Mouse (Mus musculus): Measurements from ENCODE around the gene Mia. TPM values are rescaled to one million over a fixed set of nuclear protein-coding genes. Genes with fewer than 3 reads are reported as not detected.

Mia gene
- polyA plus RNA-seq, 1 experiment from 2014 or later = not detected

DNA sequence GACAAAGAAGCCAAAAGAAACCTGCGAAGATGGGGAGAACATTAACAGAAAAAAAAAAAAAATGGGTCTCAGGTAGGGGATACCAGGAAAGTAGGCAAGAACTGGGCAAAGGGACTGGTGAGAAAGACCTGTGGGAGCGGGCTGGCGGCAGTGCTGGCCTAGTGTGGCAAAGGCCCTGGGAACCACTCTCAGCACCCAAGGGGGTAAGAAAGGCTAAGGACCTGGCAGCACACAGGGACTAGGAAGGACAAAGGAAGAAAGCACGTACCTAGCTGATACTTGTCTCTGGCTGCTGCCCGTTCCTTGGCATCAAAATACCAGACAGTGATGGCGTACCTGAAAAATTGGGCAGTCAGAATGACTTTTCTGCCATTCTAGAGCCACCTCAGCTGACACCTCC, 21.7 kb downstream of the Mia start:
- Histone ChIP-seq H3K27me3 (no peaks in the 10 kb centered on the region), H3K4me2 (no peak overlapping the region), H3K27ac (no peak overlapping the region), H3K9ac (no peak overlapping the region), H3K36me3 (peaks cover 52% of the 10 kb centered on the region), H3K4me3 (replicated peaks) (no peak overlapping the region), H3K9me3 (replicated peaks) (no peaks in the 10 kb centered on the region), H3K4me1 (replicated peaks) (peaks cover 43% of the 10 kb centered on the region)
- WGBS (ENCODE audit: insufficient replicate concordance) = 87% methylated on average over 6 of the region's 6 CpGs
- DNase-seq (no peak), ATAC-seq (ENCODE audit: low read depth) (no peak)

DNA sequence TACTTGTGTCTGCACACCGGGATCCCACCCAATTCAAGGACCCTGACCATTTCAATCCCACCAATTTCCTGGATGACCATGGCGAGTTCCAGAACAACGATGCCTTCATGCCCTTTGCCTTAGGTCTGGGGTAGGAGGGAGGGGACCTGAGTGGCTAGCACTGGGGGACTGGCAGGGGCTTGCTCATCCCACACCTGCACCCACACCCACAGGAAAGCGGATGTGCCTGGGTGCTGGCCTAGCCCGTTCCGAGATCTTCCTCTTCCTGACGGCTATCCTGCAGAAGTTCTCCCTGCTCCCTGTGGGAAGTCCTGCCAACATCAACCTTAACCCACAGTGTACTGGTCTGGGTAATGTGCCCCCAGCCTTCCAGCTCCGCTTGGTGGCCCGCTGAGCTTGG, 22.8 kb downstream of the Mia start:
- H3K4me1 ChIP-seq (replicated peaks) = peaks cover 32% of the 10 kb centered on the region
- no peak overlapping the region for H3K27ac ChIP-seq
- ATAC-seq (ENCODE audit: low read depth) (no peak), DNase-seq (no peak)
- no peaks in the 10 kb centered on the region for H3K27me3 ChIP-seq
- H3K36me3 ChIP-seq = peaks cover 41% of the 10 kb centered on the region
- H3K4me3 ChIP-seq (replicated peaks) = no peak overlapping the region
- no peak overlapping the region for H3K9ac ChIP-seq
- H3K9me3 ChIP-seq (replicated peaks) = no peaks in the 10 kb centered on the region
- H3K4me2 ChIP-seq = no peak overlapping the region
- 91% methylated on average over 9 of the region's 9 CpGs for WGBS (ENCODE audit: insufficient replicate concordance)

GRCm38 (mm10) chr7:27156005-27156404, 25.0 kb downstream of the Mia start:
- Histone ChIP-seq H3K9ac (no peak overlapping the region), H3K36me3 (peaks cover 27% of the 10 kb centered on the region), H3K27me3 (no peaks in the 10 kb centered on the region), H3K4me1 (replicated peaks) (peaks cover 11% of the 10 kb centered on the region), H3K27ac (no peak overlapping the region), H3K4me3 (replicated peaks) (no peak overlapping the region), H3K4me2 (no peak overlapping the region), H3K9me3 (replicated peaks) (no peaks in the 10 kb centered on the region)
- 73% methylated on average over 13 of the region's 13 CpGs for WGBS (ENCODE audit: insufficient replicate concordance)
- DNase-seq (no peak), ATAC-seq (ENCODE audit: low read depth) (no peak)

DNA sequence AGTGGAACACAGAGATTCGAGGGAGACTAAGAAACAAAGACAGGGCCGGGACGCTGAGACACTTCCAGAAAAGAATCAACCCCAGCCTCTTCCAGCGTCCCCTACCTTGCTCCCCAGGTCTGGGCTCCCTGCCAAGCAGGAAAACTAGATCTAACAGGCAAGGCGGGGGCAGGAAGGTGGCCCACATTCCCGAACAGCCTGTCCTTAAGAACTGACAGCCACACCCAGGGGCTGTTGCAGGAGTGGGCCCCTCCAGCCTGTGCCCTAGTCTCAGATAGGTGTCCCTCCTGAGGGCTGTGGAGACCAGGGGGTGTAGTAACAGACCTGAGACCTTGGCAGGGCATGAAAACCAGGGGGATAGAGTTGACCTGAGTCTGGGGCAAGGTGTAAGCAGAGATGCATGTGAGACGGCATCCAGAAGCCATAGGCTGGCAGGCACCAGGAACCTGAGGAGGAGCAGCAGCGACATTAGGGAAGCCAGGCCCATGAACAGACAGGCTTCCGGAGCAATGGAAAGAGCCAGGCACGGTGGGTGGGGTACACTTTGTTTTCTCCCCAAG, 27.7 kb downstream of the Mia start, which contains the start of gene Cyp2t4:
Cyp2t4 (plus strand) TSS at position 510 of the 560 bp plus-strand sequence.
- Histone ChIP-seq H3K4me1 (replicated peaks) (no peaks in the 10 kb centered on the region), H3K4me3 (replicated peaks) (no peak within 1 kb of the TSS), H3K9ac (no peak within 1 kb of the TSS), H3K36me3 (peaks cover 12% of the 10 kb centered on the region), H3K9me3 (replicated peaks) (no peaks in the 10 kb centered on the region), H3K27ac (no peak within 1 kb of the TSS), H3K4me2 (no peak within 1 kb of the TSS), H3K27me3 (no peaks in the 10 kb centered on the region)
- no peak for ATAC-seq (ENCODE audit: low read depth)
- 66% methylated on average over 10 of the region's 10 CpGs for WGBS (ENCODE audit: insufficient replicate concordance)
- no peak for DNase-seq

DNA sequence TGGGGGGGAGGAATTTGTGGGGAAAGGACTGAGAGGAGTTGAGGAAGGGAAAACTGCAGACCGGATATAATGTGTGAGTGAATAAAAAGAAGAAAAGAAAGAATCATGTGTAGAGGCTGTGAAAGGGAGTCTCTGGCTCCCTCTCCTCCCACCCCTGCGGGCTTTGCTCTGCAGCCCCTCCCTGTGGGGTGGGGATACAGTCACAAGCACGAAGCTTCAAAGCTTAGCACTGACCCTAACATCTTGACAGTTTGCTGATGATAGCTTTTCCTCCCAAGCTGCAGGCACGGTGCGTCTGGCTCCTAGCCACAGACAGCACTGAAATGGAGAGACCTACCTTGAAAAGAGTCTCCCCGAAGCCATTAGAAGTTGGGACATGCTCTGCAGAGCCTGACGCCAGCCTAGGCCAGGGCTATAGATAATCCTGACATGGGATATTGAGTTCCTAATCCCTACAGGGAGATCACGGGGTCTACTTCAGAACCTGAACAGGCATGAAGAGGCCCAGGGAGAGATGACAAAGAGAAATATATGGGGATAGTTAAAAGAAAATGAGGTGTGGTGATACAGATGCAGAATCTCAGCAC, 44.5 kb downstream of the Mia start:
- H3K4me2 ChIP-seq = no peak overlapping the region
- ATAC-seq (ENCODE audit: low read depth) (no peak), DNase-seq (no peak)
- H3K27ac ChIP-seq = no peak overlapping the region
- peaks cover 7% of the 10 kb centered on the region for H3K9me3 ChIP-seq (replicated peaks)
- H3K4me1 ChIP-seq (replicated peaks) = 0 out of 2 replicates have a peak, but pooled peaks cover 3% of the 10 kb centered on the region
- no peaks in the 10 kb centered on the region for H3K36me3 ChIP-seq
- WGBS (ENCODE audit: insufficient replicate concordance) = 48% methylated on average over 8 of the region's 8 CpGs
- H3K4me3 ChIP-seq (replicated peaks) = no peak overlapping the region
- H3K27me3 ChIP-seq = no peaks in the 10 kb centered on the region
- H3K9ac ChIP-seq = no peak overlapping the region

- Histone ChIP-seq H3K27me3 (no peaks in the 10 kb centered on the region), H3K9ac (no peak overlapping the region), H3K4me3 (replicated peaks) (no peak overlapping the region), H3K4me2 (no peak overlapping the region), H3K36me3 (no peaks in the 10 kb centered on the region), H3K9me3 (replicated peaks) (no peaks in the 10 kb centered on the region; the same call in 1 of the 2 replicates), H3K4me1 (replicated peaks) (0 out of 2 replicates have a peak, but pooled peaks cover 3% of the 10 kb centered on the region), H3K27ac (no peak overlapping the region)
- ATAC-seq (ENCODE audit: low read depth) (no peak), DNase-seq (no peak)
- WGBS (ENCODE audit: insufficient replicate concordance) = 65% methylated on average over 4 of the region's 4 CpGs
These were observed 47.2 kb downstream of the Mia start for GRCm38 (mm10) chr7:27133757-27134156.

- no peaks in the 10 kb centered on the region for H3K36me3 ChIP-seq
- ATAC-seq (ENCODE audit: low read depth) = peak; percentile 26; the same call in 1 of the 2 replicates
These were observed 47.8 kb downstream of the Mia start for GRCm38 (mm10) chr7:27133156-27133555.

DNA sequence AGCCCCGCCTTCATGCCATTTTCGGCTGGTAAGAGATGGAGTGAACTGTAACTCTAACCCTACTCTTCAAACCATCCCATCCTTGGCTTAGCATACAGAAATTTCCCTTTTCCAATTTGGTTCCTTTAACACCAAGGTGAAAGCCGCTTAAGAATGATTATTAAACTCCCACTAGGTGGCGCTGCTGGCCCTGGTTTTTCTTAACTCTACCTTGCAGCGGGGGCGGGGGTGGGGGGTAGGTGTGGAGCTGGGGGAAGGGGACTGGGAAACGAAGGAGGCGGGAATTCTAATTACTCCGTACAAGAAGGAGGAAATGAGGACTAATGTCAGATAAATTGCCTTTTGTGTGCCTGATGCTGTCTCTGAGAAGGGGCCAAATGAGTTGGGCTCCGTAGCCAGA, 48.4 kb downstream of the Mia start:
- H3K9ac ChIP-seq = no peak overlapping the region
- WGBS (ENCODE audit: insufficient replicate concordance) = 12% methylated on average over 10 of the region's 10 CpGs
- DNase-seq (no peak), ATAC-seq (ENCODE audit: low read depth) (no peak)
- no peaks in the 10 kb centered on the region for H3K27me3 ChIP-seq
- no peak overlapping the region for H3K4me2 ChIP-seq
- H3K9me3 ChIP-seq (replicated peaks) = no peaks in the 10 kb centered on the region; the same call in 1 of the 2 replicates
- no peak overlapping the region for H3K4me3 ChIP-seq (replicated peaks)
- H3K36me3 ChIP-seq = no peaks in the 10 kb centered on the region
- no peak overlapping the region for H3K27ac ChIP-seq
- H3K4me1 ChIP-seq (replicated peaks) = 0 out of 2 replicates have a peak, but pooled peaks cover 3% of the 10 kb centered on the region

More at GRCm38 (mm10) chr7:27133156-27133555, 47.8 kb downstream of the Mia start:
- Histone ChIP-seq H3K27me3 (no peaks in the 10 kb centered on the region), H3K27ac (no peak overlapping the region), H3K9ac (no peak overlapping the region), H3K4me1 (replicated peaks) (0 out of 2 replicates have a peak, but pooled peaks cover 3% of the 10 kb centered on the region), H3K4me3 (replicated peaks) (no peak overlapping the region), H3K9me3 (replicated peaks) (no peaks in the 10 kb centered on the region; the same call in 1 of the 2 replicates), H3K4me2 (no peak overlapping the region)
- 54% methylated on average over 12 of the region's 12 CpGs for WGBS (ENCODE audit: insufficient replicate concordance)
- no peak for DNase-seq

GRCm38 (mm10) chr7:27131387-27131786, 49.6 kb downstream of the Mia start:
- H3K9ac ChIP-seq = no peak overlapping the region
- H3K27ac ChIP-seq = no peak overlapping the region
- H3K4me3 ChIP-seq (replicated peaks) = no peak overlapping the region
- H3K4me2 ChIP-seq = no peak overlapping the region
- H3K9me3 ChIP-seq (replicated peaks) = no peaks in the 10 kb centered on the region; the same call in 1 of the 2 replicates
- DNase-seq (no peak), ATAC-seq (ENCODE audit: low read depth) (no peak)
- WGBS (ENCODE audit: insufficient replicate concordance) = 53% methylated on average over 2 of the region's 2 CpGs
- no peaks in the 10 kb centered on the region for H3K36me3 ChIP-seq
- H3K27me3 ChIP-seq = no peaks in the 10 kb centered on the region
- H3K4me1 ChIP-seq (replicated peaks) = 0 out of 2 replicates have a peak, but pooled peaks cover 3% of the 10 kb centered on the region

DNA sequence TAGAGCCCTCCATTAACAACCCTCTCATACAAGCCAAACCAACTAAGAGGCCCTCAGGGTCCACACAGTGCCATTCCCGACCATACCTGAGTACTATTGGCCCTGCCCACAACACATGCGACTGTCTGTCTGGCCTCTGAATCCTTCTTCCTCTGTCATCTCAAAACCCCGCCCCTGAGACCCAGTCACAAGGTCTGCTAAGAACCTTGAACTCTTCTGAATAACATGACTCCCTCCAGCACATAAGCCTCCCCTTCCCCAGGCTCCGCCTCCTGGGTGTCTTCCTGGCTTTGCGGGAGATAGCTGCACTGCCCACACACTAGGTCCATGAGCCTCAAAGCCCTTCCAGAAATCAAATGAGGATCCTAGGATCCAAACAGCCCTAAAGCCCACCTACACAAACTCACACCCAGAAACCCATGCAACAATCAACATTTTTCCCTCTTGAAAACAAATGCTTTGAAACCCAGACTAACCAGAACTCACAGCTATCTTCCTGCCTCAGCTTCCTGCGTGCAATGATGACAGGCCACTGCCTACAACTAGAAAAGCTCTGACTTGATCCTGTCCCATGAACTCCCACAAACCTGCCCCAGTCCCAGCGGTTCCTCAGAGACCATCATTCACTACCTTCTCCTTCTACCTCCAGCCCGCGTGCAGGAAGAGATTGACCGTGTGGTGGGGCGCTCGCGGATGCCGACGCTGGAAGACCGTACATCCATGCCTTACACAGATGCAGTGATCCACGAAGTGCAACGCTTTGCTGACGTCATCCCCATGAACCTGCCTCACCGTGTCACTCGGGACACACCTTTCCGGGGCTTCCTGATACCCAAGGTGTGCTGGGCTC, 50.2 kb downstream of the Mia start:
- H3K27me3 ChIP-seq = no peaks in the 10 kb centered on the region
- no peak overlapping the region for H3K27ac ChIP-seq
- no peaks in the 10 kb centered on the region for H3K36me3 ChIP-seq
- whole genome bisulfite sequencing (ENCODE audit: insufficient replicate concordance) = 73% methylated on average over 22 of the region's 22 CpGs
- DNase-seq = no peak
- H3K4me1 ChIP-seq (replicated peaks) = 0 out of 2 replicates have a peak, but pooled peaks cover 3% of the 10 kb centered on the region
- H3K4me2 ChIP-seq = no peak overlapping the region
- no peak overlapping the region for H3K9ac ChIP-seq
- H3K9me3 ChIP-seq (replicated peaks) = no peaks in the 10 kb centered on the region; the same call in 1 of the 2 replicates
- no peak for ATAC-seq (ENCODE audit: low read depth)
- H3K4me3 ChIP-seq (replicated peaks) = no peak overlapping the region

DNA sequence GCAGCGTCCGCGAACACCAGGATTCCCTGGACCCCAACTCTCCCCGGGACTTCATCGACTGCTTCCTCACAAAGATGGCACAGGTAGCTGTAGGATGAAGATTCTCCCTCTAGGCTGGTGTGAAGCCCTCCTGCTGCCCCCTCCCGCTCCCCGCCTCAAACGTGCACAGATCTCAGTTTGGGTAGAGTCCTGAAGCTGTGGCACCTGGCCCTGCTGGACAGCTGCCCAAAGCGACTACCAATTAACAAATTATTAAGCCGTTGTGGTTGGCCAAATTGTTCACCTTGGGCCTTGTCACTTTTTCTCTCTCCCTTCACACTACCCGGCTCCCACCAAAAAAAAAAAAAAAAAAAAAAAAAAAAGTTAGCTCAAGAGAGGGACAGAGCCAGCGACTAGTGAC, 51.1 kb downstream of the Mia start:
- Histone ChIP-seq H3K4me1 (replicated peaks) (0 out of 2 replicates have a peak, but pooled peaks cover 3% of the 10 kb centered on the region), H3K27ac (no peak overlapping the region), H3K9me3 (replicated peaks) (no peaks in the 10 kb centered on the region; the same call in 1 of the 2 replicates), H3K36me3 (no peaks in the 10 kb centered on the region), H3K9ac (no peak overlapping the region), H3K4me3 (replicated peaks) (no peak overlapping the region), H3K4me2 (no peak overlapping the region), H3K27me3 (no peaks in the 10 kb centered on the region)
- no peak for DNase-seq
- ATAC-seq (ENCODE audit: low read depth) = no peak
- WGBS (ENCODE audit: insufficient replicate concordance) = 75% methylated on average over 12 of the region's 12 CpGs

Data from liver, embryonic 13.5 days (tissue).